Mouse (Mus musculus) neural tube, embryonic 15.5 days (tissue): ENCODE measurements around the gene Sema3a. TPM values are rescaled to one million over a fixed set of nuclear protein-coding genes. Genes with fewer than 3 reads are reported as not detected.
"Not testable (repeated sequence)": the region's sequence is repeated elsewhere in the genome, so short reads cannot be mapped to it uniquely, and the experiment has no call there.

Experiments
- ATAC-seq: fragments of 200-750 bp; cut with Nextera tagmentation; 2 replicates; pipeline ENCODE4 v1.8.0; 2017; ENCODE audit warnings: mild to moderate bottlenecking, moderate TSS enrichment, moderate library complexity; ENCODE audit not compliant: low FRiP score
- H3K27ac ChIP-seq: fragments of 300-500 bp; sonication (generic); replicated peaks from 2 replicates; pipeline ENCODE4 v1.5.1; 2015; ENCODE audit warnings: mild to moderate bottlenecking, inconsistent platforms
- H3K27me3 ChIP-seq: fragments of 300-500 bp; sonication (generic); replicated peaks from 2 replicates; pipeline ENCODE4 v1.6.1; 2015; ENCODE audit warnings: inconsistent platforms
- H3K36me3 ChIP-seq: fragments of 300-500 bp; sonication (generic); 2 replicates; pipeline ENCODE4 v1.6.1; 2015; ENCODE audit warnings: inconsistent platforms
- H3K4me1 ChIP-seq: fragments of 300-500 bp; sonication (generic); 2 replicates; pipeline ENCODE4 v1.6.1; 2015; ENCODE audit warnings: inconsistent platforms
- H3K4me2 ChIP-seq: fragments of 300-500 bp; sonication (generic); 2 replicates; pipeline ENCODE4 v1.6.1; 2015; ENCODE audit warnings: inconsistent platforms, mild to moderate bottlenecking, moderate library complexity
- H3K4me3 ChIP-seq: fragments of 300-500 bp; sonication (generic); replicated peaks from 2 replicates; pipeline ENCODE4 v1.5.1; 2015; ENCODE audit warnings: mild to moderate bottlenecking, inconsistent platforms
- H3K9ac ChIP-seq: fragments of 300-500 bp; sonication (generic); replicated peaks from 2 replicates; pipeline ENCODE4 v1.6.1; 2015; ENCODE audit warnings: mild to moderate bottlenecking, inconsistent platforms
- H3K9me3 ChIP-seq: fragments of 300-500 bp; sonication (generic); replicated peaks from 2 replicates; pipeline ENCODE4 v1.6.1; 2016; ENCODE audit warnings: inconsistent platforms
- whole genome bisulfite sequencing: fragments of 180-500 bp; shearing (Covaris S2); methylation state at CpG from one replicate; pipeline ENCODE4 v1.1.7; 2015; ENCODE audit warnings: mixed read lengths; 5-methylcytosine and 5-hydroxymethylcytosine counted together
- polyA plus RNA-seq: library from polyadenylated mRNA; unstranded; fragments of >200 nt; fragmentation: Nextera tagmentation; extraction: Ambion mirVana; gene quantifications from 2 replicates; pipeline ENCODE4 v1.2.1, GENCODE M21; 2015

The Sema3a gene
- polyA plus RNA-seq, 1 experiment from 2014 or later: 22.1 TPM

DNA sequence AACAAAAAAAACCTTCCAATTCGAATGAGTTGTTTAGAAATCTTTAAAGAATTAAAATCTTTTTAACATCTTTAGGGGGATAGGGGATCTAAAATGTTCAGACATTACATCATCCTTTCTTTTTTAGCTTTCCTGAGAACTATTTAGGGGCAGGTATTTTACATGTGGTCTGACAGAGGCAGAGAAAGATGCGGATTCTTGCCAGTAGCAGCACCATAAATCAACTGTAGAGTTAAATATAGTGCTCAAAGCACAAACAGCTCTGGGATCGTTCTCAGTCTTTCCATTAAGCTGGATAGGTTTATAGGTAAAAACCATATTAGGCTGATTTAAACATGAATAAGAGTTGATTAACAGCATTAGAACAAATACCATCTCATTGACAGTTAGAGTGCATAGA lies 307.4 kb downstream of the Sema3a start:
- Histone ChIP-seq H3K9ac (no peak overlapping the region), H3K36me3 (no peaks in the 10 kb centered on the region), H3K27me3 (no peaks in the 10 kb centered on the region), H3K9me3 (no peaks in the 10 kb centered on the region), H3K27ac (no peak overlapping the region), H3K4me1 (no peaks in the 10 kb centered on the region), H3K4me3 (no peak overlapping the region), H3K4me2 (no peak overlapping the region)
- no peak for ATAC-seq
- 46% methylated on average over 3 of the region's 3 CpGs for WGBS

DNA sequence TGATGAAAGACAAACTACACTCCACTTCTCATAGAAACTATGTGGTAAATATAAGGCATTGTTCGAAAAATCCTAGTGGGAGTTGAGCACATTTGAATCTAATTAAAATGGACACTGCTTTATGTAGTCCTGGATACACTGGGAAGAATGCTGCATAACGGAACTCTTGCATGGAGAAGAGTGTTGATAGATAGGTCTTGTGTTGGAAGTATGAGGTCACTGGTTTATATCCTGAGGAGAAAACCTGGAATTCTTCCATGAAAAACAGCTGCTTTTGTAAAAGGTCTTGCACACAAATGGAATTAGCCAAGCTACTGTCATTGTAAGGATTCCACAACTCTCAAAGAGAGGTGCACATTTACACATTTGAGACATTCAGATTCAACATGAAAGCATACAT lies 308.1 kb downstream of the Sema3a start:
- H3K27me3 ChIP-seq: no peaks in the 10 kb centered on the region
- H3K9me3 ChIP-seq: no peaks in the 10 kb centered on the region
- H3K9ac ChIP-seq: no peak overlapping the region
- no peak for ATAC-seq
- H3K27ac ChIP-seq: no peak overlapping the region
- no peak overlapping the region for H3K4me2 ChIP-seq
- H3K4me3 ChIP-seq: no peak overlapping the region
- no peaks in the 10 kb centered on the region for H3K4me1 ChIP-seq
- no peaks in the 10 kb centered on the region for H3K36me3 ChIP-seq
- WGBS: 70% methylated on average over 2 of the region's 2 CpGs

DNA sequence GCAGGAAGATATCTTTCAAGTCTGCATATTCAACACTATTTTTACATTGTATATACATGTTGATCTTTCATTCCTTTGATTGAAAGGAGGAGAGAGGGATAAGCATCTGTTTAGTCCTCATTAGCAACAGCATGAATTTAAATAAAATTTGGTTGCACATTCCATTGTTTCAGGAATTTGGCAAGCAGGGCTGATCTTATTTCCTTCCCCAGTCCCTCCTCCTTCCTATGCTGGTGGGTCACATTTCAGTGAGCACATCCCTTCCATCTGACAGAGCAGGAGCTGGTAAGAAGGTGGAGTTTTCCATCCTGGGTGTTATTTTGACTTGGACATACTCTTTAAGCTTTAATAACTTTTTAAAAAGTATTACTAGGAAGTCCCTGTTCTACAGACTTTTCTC lies 315.9 kb downstream of the Sema3a start:
- no peak for ATAC-seq
- no peaks in the 10 kb centered on the region for H3K36me3 ChIP-seq
- no peak overlapping the region for H3K9ac ChIP-seq
- no peaks in the 10 kb centered on the region for H3K4me1 ChIP-seq
- no peaks in the 10 kb centered on the region for H3K9me3 ChIP-seq
- H3K4me3 ChIP-seq: no peak overlapping the region
- H3K27me3 ChIP-seq: no peaks in the 10 kb centered on the region
- no peak overlapping the region for H3K27ac ChIP-seq
- H3K4me2 ChIP-seq: no peak overlapping the region

DNA sequence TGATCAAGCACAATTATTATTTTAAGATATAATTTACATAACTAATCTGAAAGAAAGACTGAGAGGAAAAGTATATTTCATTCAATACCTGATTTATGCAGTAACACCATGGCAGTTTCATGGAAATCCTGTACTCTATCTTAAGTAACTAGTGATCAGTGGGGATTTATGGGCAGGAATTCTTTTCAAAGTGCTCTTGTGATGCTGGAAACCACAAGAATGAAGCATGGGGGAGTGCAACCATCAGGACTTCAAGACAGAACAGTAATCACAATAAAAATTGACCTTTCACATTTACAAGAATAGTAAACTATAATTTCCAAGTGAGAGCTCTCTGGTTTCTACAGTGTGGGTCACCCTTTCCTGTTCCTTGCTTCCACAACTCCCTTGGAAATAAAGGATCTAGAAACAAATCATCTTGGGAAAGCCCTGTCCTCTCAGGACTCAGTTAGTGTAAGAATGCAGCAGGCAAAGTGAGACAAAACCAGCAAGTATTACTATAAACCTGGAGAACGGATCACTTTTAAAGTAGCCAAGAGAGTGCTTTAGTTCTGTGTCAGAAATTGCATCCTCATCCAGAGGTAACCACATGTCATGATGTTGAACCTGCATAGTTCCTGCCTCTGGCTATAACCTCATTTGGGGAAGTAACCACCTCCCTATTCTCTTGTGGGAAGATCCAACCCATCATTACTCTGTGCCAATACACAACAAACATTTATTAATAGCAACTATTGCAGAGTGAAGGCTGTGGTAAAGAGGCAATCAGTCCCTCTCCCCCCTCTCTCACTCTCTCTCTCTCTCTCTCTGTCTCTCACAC lies 335.2 kb downstream of the Sema3a start:
- ATAC-seq: no peak
- H3K36me3 ChIP-seq: no peaks in the 10 kb centered on the region

DNA sequence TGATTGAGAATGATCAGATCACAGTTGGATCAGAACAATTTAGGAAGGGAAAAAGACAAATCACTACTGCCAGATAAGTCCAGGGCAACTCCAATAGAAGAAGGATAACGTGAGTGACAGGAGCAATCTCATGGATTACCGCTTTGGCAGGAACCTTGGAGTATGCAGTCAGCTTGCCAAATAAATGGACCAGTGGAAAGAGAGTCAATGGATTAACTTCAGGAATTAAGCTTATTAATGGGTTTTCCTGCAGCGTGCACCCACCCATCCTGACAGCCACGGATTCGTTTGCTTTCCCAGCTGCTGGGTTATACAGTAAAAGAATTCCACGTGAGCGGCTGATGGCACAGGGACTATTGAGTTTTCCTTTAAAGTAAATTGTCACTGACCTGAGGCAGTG lies 343.6 kb downstream of the Sema3a start:
- Histone ChIP-seq H3K4me2 (no peak overlapping the region), H3K27ac (no peak overlapping the region), H3K4me3 (no peak overlapping the region), H3K27me3 (no peaks in the 10 kb centered on the region), H3K4me1 (peaks cover 6% of the 10 kb centered on the region), H3K9ac (no peak overlapping the region), H3K36me3 (no peaks in the 10 kb centered on the region), H3K9me3 (no peaks in the 10 kb centered on the region)
- WGBS: 64% methylated on average over 7 of the region's 7 CpGs
- ATAC-seq: no peak

More for the DNA sequence above, 335.2 kb downstream of the Sema3a start:
- no peak overlapping the region for H3K4me3 ChIP-seq
- H3K4me1 ChIP-seq: no peaks in the 10 kb centered on the region
- H3K27me3 ChIP-seq: no peaks in the 10 kb centered on the region
- WGBS: 67% methylated on average over 1 of the region's 1 CpGs
- H3K9ac ChIP-seq: no peak overlapping the region
- no peaks in the 10 kb centered on the region for H3K9me3 ChIP-seq
- H3K4me2 ChIP-seq: no peak overlapping the region
- H3K27ac ChIP-seq: no peak overlapping the region

DNA sequence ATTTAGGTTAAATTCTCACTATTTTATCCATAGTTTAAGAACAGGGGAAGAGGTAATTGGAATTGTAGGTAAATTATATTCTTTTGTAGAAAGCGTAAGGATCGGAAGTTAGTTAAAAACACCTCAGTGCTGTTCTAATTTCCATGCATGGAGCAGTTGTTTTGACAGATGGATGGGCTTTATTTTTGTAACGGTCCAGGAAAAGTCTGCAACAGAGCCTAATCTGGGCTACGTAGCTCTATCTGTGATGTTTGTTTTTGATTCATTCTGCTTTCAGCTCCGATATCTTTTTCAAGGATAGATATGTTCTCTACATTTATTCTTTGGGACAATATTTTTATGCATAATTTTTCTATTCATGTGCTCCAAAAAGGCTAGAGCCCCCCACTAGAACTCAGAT lies 344.2 kb downstream of the Sema3a start:
- no peaks in the 10 kb centered on the region for H3K27me3 ChIP-seq
- no peaks in the 10 kb centered on the region for H3K9me3 ChIP-seq
- no peak overlapping the region for H3K27ac ChIP-seq
- 73% methylated on average over 5 of the region's 5 CpGs for WGBS
- H3K4me2 ChIP-seq: no peak overlapping the region
- H3K4me1 ChIP-seq: peaks cover 6% of the 10 kb centered on the region
- H3K9ac ChIP-seq: no peak overlapping the region
- H3K36me3 ChIP-seq: no peaks in the 10 kb centered on the region
- no peak for ATAC-seq
- no peak overlapping the region for H3K4me3 ChIP-seq

DNA sequence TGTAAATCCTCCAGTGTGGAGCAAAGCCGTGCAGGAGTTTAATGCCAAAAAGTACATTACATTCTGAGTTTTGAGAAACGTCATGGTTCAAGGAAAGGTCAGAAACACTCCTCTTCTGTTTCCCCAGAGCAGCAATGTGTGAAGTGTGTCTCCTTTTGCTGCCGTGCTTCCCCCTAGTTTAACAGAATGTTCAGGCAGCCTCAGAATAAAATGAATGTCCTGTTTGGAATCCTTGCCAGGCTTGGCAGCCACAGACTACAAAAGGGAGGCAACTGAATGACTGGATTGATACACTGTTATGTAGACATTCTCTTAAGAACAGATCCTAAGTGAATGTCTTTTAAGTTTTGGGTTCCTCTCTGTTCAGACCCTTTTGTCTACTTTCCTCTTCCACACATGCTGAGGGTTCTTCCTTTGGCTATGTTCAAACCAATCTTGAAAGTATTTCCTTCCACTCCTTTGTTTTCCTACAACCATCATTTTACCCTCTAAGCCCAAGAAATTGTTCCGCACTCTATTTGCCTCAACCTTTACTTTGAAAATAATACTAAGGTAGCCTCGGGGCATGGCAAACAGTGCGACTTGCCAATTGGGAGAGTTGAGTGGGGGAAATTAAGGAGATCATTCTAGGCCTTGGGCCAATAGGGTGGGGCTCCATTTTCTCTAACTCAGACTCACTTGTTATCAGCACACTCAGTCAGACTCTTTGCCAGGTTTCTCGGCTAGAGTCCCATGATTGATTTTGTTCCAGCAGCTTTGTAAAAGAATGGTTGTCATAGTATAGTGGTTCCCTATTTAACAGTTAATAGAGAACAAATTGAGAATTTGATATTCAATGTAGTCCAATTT lies 345.1 kb downstream of the Sema3a start:
- H3K36me3 ChIP-seq: no peaks in the 10 kb centered on the region
- peak; percentile 69 for ATAC-seq
- no peaks in the 10 kb centered on the region for H3K27me3 ChIP-seq
- no peak overlapping the region; the same call in 1 of the 2 replicates for H3K27ac ChIP-seq
- H3K9ac ChIP-seq: no peak overlapping the region
- peaks cover 6% of the 10 kb centered on the region for H3K4me1 ChIP-seq
- H3K9me3 ChIP-seq: no peaks in the 10 kb centered on the region
- no peak overlapping the region for H3K4me3 ChIP-seq
- no peak overlapping the region for H3K4me2 ChIP-seq
- WGBS: 56% methylated on average over 7 of the region's 7 CpGs

DNA sequence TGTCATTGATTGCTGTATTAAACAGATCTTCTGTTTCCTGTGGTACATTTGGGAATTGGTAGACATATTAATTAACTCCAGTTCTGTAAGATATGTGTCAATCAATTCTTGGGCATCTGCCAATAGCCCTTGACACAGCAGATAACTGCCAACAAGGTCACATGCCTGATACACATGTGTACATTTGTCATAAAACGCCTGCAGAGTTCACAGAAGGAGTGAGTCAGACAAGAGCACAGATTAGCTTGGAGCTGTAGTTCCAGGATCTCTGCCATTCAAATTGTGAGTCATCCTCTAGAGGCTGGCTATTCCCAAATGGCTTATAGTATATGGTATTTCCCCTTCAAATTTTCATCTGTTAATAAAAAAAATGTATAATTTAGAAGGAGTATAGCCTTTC lies 352.4 kb downstream of the Sema3a start:
- Histone ChIP-seq H3K27ac (no peak overlapping the region), H3K27me3 (no peaks in the 10 kb centered on the region), H3K36me3 (no peaks in the 10 kb centered on the region), H3K4me2 (no peak overlapping the region), H3K4me3 (no peak overlapping the region), H3K4me1 (no peaks in the 10 kb centered on the region), H3K9me3 (no peaks in the 10 kb centered on the region), H3K9ac (no peak overlapping the region)
- 65% methylated on average over 1 of the region's 1 CpGs for WGBS
- ATAC-seq: no peak

DNA sequence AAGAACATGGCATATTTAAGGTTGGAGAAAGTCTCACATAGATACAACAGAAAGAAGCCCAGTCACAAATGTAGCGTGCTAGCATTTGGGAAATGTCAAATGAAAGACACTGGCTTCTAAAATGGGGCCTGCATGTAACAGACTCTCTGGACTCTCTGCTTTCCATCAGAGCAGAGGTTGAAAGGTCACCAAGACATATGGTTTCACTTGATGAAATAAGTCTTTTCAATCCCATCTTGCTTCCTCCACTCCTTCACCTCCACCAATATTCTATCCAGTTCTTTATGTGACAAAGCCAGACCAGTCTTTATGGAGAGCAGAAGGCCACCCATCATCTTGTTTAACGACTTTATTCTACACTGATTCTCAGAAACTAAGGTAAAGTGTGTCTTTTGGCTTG lies 363.5 kb downstream of the Sema3a start:
- Histone ChIP-seq H3K4me2 (no peak overlapping the region), H3K4me1 (no peaks in the 10 kb centered on the region), H3K36me3 (no peaks in the 10 kb centered on the region), H3K27ac (no peak overlapping the region), H3K9ac (no peak overlapping the region), H3K4me3 (no peak overlapping the region), H3K9me3 (no peaks in the 10 kb centered on the region), H3K27me3 (no peaks in the 10 kb centered on the region)
- WGBS: 79% methylated on average over 2 of the region's 2 CpGs
- no peak for ATAC-seq

DNA sequence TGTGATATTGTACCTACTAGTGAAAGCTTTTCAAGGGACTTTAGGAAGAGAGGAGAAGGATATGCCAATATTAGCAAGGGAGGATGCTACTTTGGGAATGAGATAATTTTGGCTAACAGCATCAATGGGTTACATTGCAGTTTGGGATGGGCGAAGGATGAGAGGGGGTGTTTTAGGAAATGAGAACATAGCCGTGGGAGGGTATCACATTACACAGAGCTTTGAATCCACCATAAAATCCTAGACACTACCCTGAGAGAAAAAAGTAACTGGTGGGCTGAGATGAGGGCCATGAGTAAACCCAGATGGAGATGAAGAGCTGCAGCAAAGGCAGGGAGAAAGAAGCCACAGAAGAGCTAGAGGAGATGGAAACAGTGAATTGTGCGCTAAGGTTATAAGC lies 370.8 kb downstream of the Sema3a start:
- H3K36me3 ChIP-seq, H3K27me3 ChIP-seq, H3K9me3 ChIP-seq, H3K4me2 ChIP-seq, H3K27ac ChIP-seq, H3K9ac ChIP-seq, ATAC-seq, H3K4me3 ChIP-seq, H3K4me1 ChIP-seq: not testable (repeated sequence)
- WGBS: 80% methylated on average over 3 of the region's 3 CpGs

DNA sequence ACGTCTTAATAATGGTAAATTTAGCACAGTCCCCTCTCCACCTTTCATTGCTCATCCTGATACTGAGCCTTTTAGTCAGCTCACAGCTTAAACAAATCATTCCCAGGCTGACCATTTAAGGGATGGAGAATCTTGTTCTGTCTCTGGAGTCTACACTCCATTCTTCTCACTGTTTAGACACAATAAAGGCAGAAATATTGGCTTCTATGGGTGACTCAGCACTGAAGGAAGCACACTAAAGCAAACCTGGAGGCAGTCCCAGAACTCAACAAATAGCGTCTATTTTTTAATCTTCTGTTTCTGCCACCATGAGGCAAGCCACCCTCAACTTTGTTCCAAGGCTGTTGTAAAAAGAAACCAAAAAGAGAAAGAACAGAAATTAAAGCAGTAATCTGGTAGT lies 374.6 kb downstream of the Sema3a start:
- Histone ChIP-seq H3K27ac (no peak overlapping the region), H3K9ac (no peak overlapping the region), H3K4me2 (no peak overlapping the region), H3K9me3 (no peaks in the 10 kb centered on the region), H3K4me1 (no peaks in the 10 kb centered on the region), H3K4me3 (no peak overlapping the region), H3K27me3 (no peaks in the 10 kb centered on the region), H3K36me3 (no peaks in the 10 kb centered on the region)
- no peak for ATAC-seq
- WGBS: 72% methylated on average over 2 of the region's 2 CpGs

DNA sequence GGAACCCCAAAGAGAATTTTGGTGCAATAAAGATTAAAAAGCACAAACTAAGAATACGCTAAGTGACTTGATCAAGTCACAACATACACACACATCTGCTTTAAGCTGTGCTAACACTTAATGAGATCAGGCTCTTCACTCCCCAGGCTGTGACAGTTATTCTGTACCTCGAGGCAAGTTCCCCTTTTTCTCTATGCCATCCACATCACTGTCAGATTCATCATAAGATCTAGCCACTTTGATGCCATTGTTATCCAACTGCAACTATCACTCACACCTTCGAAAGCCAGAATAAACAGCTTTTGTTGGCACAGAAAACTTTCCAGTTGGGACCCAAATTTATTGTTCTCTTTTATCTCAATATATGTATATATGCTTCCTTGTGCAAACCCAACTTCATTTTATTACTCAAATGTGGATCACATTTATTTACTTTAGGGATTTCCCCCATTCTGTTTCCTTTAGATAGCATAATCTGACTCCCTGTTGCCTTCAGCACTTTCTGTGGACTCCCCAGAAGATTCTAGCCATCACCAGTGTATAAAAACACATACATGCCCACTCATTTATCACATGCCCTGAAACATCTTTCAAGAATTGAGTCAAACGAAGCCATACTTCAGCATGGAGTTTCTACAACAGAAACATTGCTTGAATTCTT lies 380.8 kb downstream of the Sema3a start:
- no peak for ATAC-seq
- Histone ChIP-seq H3K36me3 (no peaks in the 10 kb centered on the region), H3K4me3 (no peak overlapping the region), H3K4me1 (no peaks in the 10 kb centered on the region), H3K9ac (no peak overlapping the region), H3K27me3 (no peaks in the 10 kb centered on the region), H3K9me3 (no peaks in the 10 kb centered on the region), H3K27ac (no peak overlapping the region), H3K4me2 (no peak overlapping the region)
- WGBS: 73% methylated on average over 4 of the region's 4 CpGs
